Mouse (Mus musculus) spleen, adult 2 months (tissue): Measurements from ENCODE around the gene Lin28a. TPM values are rescaled to one million over a fixed set of nuclear protein-coding genes. Genes with fewer than 3 reads are reported as not detected.
A peak's percentile ranks its signal among the peaks of the same experiment; 100 is the strongest.

Experiments
- DNase-seq, 2 experiments: peaks; one replicate each; pipeline versions ENCODE4 v3.0.0 to v3.0.0-alpha.2; 2012 to 2021; ENCODE audit warnings: low spot score in 2 of 2, low read depth in 1 of 2
- H3K27ac ChIP-seq: fragments of 200-500 bp; 2 replicates; pipeline ENCODE4 v1.5.1; 2012; ENCODE audit warnings: low read length, inconsistent platforms; ENCODE audit not compliant: insufficient read depth
- H3K27me3 ChIP-seq: fragments of 200-500 bp; 2 replicates; pipeline ENCODE4 v1.6.1; 2012; ENCODE audit warnings: mild to moderate bottlenecking, moderate library complexity, low read length, inconsistent platforms; ENCODE audit not compliant: control insufficient read depth, insufficient read depth
- H3K36me3 ChIP-seq: fragments of 200-500 bp; 2 replicates; pipeline ENCODE4 v1.6.1; 2012; ENCODE audit warnings: mild to moderate bottlenecking, low read length, inconsistent platforms; ENCODE audit not compliant: control insufficient read depth, insufficient read depth
- H3K4me1 ChIP-seq: fragments of 200-500 bp; 2 replicates; pipeline ENCODE4 v1.6.1; 2011; ENCODE audit warnings: inconsistent platforms; ENCODE audit not compliant: control insufficient read depth, insufficient read depth, insufficient read length
- H3K4me3 ChIP-seq: fragments of 200-500 bp; 2 replicates; pipeline ENCODE4 v1.5.1; 2011; ENCODE audit warnings: mild to moderate bottlenecking, inconsistent platforms; ENCODE audit not compliant: insufficient read depth, insufficient read length; ENCODE audit errors: extremely low read depth
- CTCF ChIP-seq: fragments of 200-500 bp; IDR thresholded peaks from 2 replicates; pipeline ENCODE4 v1.5.1; 2011; ENCODE audit warnings: mild to moderate bottlenecking, inconsistent platforms; ENCODE audit not compliant: insufficient read depth, insufficient read length, insufficient replicate concordance; ENCODE audit errors: extremely low read depth
- POLR2A ChIP-seq: fragments of 200-500 bp; IDR thresholded peaks from 2 replicates; pipeline ENCODE4 v1.6.1; 2011; ENCODE audit warnings: low read depth, low read length, inconsistent platforms
- WGBS: fragments of 180-500 bp; shearing (Covaris S2); methylation state at CpG from one replicate; pipeline ENCODE4 v1.1.7; 2018; 5-methylcytosine and 5-hydroxymethylcytosine counted together
- polyA plus RNA-seq: library from polyadenylated mRNA; depleted of rRNA; stranded (reverse); fragments of >200 nt; gene quantifications from 2 replicates; pipeline ENCODE4 v1.2.3, GENCODE M21; 2012

Lin28a gene
- polyA plus RNA-seq, 1 experiment, result 0.11 TPM

- Histone ChIP-seq H3K27ac (no peak overlapping the region), H3K36me3 (no peaks in the 10 kb centered on the region), H3K4me3 (no peak overlapping the region), H3K4me1 (peaks cover 10% of the 10 kb centered on the region; the same call in 1 of the 2 replicates), H3K27me3 (no peaks in the 10 kb centered on the region)
- WGBS, result 79% methylated on average over 18 of the region's 18 CpGs
- TF ChIP-seq CTCF, result no peak
- no peak for TF ChIP-seq POLR2A
- DNase-seq, result no peak
Measured at GRCm38 (mm10) chr4:134061166-134061830, 42.7 kb upstream of the Lin28a start.

GRCm38 (mm10) chr4:134060135-134060865 is 41.7 kb upstream of the Lin28a start, which contains the start of gene Crybg2:
Gene Crybg2 (plus strand): TSS chr4:134060815.
- Histone ChIP-seq H3K4me3 (no peak within 1 kb of the TSS), H3K36me3 (no peaks in the 10 kb centered on the region), H3K27me3 (no peaks in the 10 kb centered on the region), H3K4me1 (peaks cover 10% of the 10 kb centered on the region; the same call in 1 of the 2 replicates), H3K27ac (no peak within 1 kb of the TSS)
- 88% methylated on average over 28 of the region's 28 CpGs for WGBS
- DNase-seq, result no peak
- TF ChIP-seq POLR2A (no peak), CTCF (no peak)

GRCm38 (mm10) chr4:134058908-134059307 is 40.3 kb upstream of the Lin28a start:
- no peaks in the 10 kb centered on the region for H3K36me3 ChIP-seq
- peak overlapping the region; percentile 39; the same call in 1 of the 2 replicates for H3K4me3 ChIP-seq
- no peak for TF ChIP-seq POLR2A
- no peak for TF ChIP-seq CTCF
- H3K4me1 ChIP-seq, result peaks cover 10% of the 10 kb centered on the region; the same call in 1 of the 2 replicates
- H3K27ac ChIP-seq, result peak overlapping the region; percentile 77
- DNase-seq, result no peak
- WGBS, result 58% methylated on average over 6 of the region's 6 CpGs
- H3K27me3 ChIP-seq, result no peaks in the 10 kb centered on the region

GRCm38 (mm10) chr4:134058166-134058715 is 39.6 kb upstream of the Lin28a start:
- WGBS, result 42% methylated on average over 14 of the region's 14 CpGs
- H3K4me1 ChIP-seq, result peaks cover 10% of the 10 kb centered on the region; the same call in 1 of the 2 replicates
- peak overlapping the region; percentile 39 for H3K4me3 ChIP-seq
- no peak for DNase-seq
- no peaks in the 10 kb centered on the region for H3K27me3 ChIP-seq
- H3K36me3 ChIP-seq, result no peaks in the 10 kb centered on the region
- TF ChIP-seq POLR2A (no peak), CTCF (no peak)
- peak overlapping the region; percentile 77 for H3K27ac ChIP-seq

GRCm38 (mm10) chr4:134053538-134053937 is 34.9 kb upstream of the Lin28a start, which contains the start of gene Zfp683:
Gene Zfp683 (plus strand): TSS chr4:134053838.
- Histone ChIP-seq H3K4me3 (no peak within 1 kb of the TSS), H3K4me1 (peaks cover 8% of the 10 kb centered on the region; the same call in 1 of the 2 replicates), H3K27me3 (no peaks in the 10 kb centered on the region), H3K36me3 (no peaks in the 10 kb centered on the region), H3K27ac (no peak within 1 kb of the TSS)
- no peak for TF ChIP-seq CTCF
- TF ChIP-seq POLR2A, result no peak
- 62% methylated on average over 3 of the region's 3 CpGs for WGBS
- DNase-seq, result no peak

GRCm38 (mm10) chr4:134052560-134052959 is 33.9 kb upstream of the Lin28a start:
- no peak for DNase-seq
- 9% methylated on average over 8 of the region's 8 CpGs for WGBS

GRCm38 (mm10) chr4:134051912-134052311 is 33.3 kb upstream of the Lin28a start:
- TF ChIP-seq POLR2A (no peak), CTCF (no peak)
- no peak for DNase-seq
- no peaks in the 10 kb centered on the region for H3K4me1 ChIP-seq
- H3K27me3 ChIP-seq, result no peaks in the 10 kb centered on the region
- H3K36me3 ChIP-seq, result no peaks in the 10 kb centered on the region
- H3K27ac ChIP-seq, result no peak overlapping the region
- WGBS, result 77% methylated on average over 5 of the region's 5 CpGs
- no peak overlapping the region for H3K4me3 ChIP-seq

More at GRCm38 (mm10) chr4:134052560-134052959, 33.9 kb upstream of the Lin28a start:
- no peak for TF ChIP-seq POLR2A
- no peak for TF ChIP-seq CTCF
- no peak overlapping the region for H3K4me3 ChIP-seq
- H3K27ac ChIP-seq, result no peak overlapping the region
- H3K4me1 ChIP-seq, result no peaks in the 10 kb centered on the region
- no peaks in the 10 kb centered on the region for H3K36me3 ChIP-seq
- H3K27me3 ChIP-seq, result no peaks in the 10 kb centered on the region
